18 mouse cellular contexts compared by ENCODE assay signal in genomic region chr11:103815986-103816385, GRCm38 (mm10). TPM values are rescaled to one million over a fixed set of nuclear protein-coding genes. Genes with fewer than 3 reads are reported as not detected.
DNase-seq lines count a peak whose midpoint lies in the region; ATAC-seq and TF ChIP-seq lines count a peak whose summit lies in the region.
"Had no signal": no experiment of that assay in that cellular context is flagged by ENCODE, and none has a peak within 500 bp of the region (broad histone marks: within the 10 kb centered on the region; RNA-seq: fewer than 3 reads in every experiment).

No protein-coding gene starts in this region.

- ATAC-seq in kidney, embryonic 14.5 days (ENCODE audit: low FRiP score, low TSS enrichment): no peak
- ATAC-seq: inflammation-experienced regulatory T-cells, adult 6 months; midbrain, embryonic 15.5 days; Patski had no signal

- H3K4me3 ChIP-seq in gastrocnemius, adult 2 months: no peak overlapping the region
- no peak overlapping the region for H3K4me3 ChIP-seq in kidney, embryonic 14.5 days (ENCODE audit: low read length)
- H3K4me3 ChIP-seq: erythroblast, embryonic 14.5 days; heart, embryonic 10.5 days; limb, embryonic 12.5 days; lung, embryonic 15.5 days; midbrain, embryonic 15.5 days; neural tube, embryonic 13.5 days had no signal

- no peak overlapping the region for H3K27ac ChIP-seq in gastrocnemius, adult 2 months
- H3K27ac ChIP-seq in kidney, embryonic 14.5 days (ENCODE audit: low read depth, low read length): no peak overlapping the region
- H3K27ac ChIP-seq: heart, embryonic 10.5 days; limb, embryonic 12.5 days; lung, embryonic 15.5 days; midbrain, embryonic 15.5 days; neural tube, embryonic 13.5 days had no signal

- peaks cover 24% of the 10 kb centered on the region for H3K27me3 ChIP-seq in kidney, embryonic 14.5 days (ENCODE audit: control insufficient read depth, insufficient read depth, low read length)

- no peak overlapping the region for H3K4me2 ChIP-seq in kidney, embryonic 14.5 days (replicated peaks; ENCODE audit: low read depth, low read length)
- H3K4me2 ChIP-seq: limb, embryonic 12.5 days; lung, embryonic 15.5 days; midbrain, embryonic 15.5 days; neural tube, embryonic 13.5 days had no signal

- H3K4me1 ChIP-seq in kidney, embryonic 14.5 days (ENCODE audit: control insufficient read depth, insufficient read depth, low read length): no peaks in the 10 kb centered on the region
- H3K4me1 ChIP-seq: lung, embryonic 15.5 days had no signal

- peak; percentile 60 for DNase-seq in gastrocnemius, adult 2 months
- no peak for DNase-seq in gastrocnemius, postnatal 36 days
- DNase-seq in kidney, postnatal 14 days: peak; percentile 43
- peak; percentile 21 for DNase-seq in NIH3T3 (ENCODE audit: low read depth)
- DNase-seq in cerebellum, adult 9-11 months: peak; percentile 41
- DNase-seq in urinary bladder, postnatal 4 days (ENCODE audit: low spot score in 2 of 2): no peak
- DNase-seq: embryo, embryonic 11 days; retina, postnatal 1 day; thymus, adult 2 months had no signal

- no peak for TF ChIP-seq CTCF in gastrocnemius, adult 2 months (IDR thresholded peaks at IDR 0.05)

- H3K36me3 ChIP-seq in kidney, embryonic 14.5 days (ENCODE audit: control insufficient read depth, insufficient read depth, low read length): no peaks in the 10 kb centered on the region
- H3K36me3 ChIP-seq: lung, embryonic 15.5 days had no signal

- no peaks in the 10 kb centered on the region for H3K9me3 ChIP-seq in kidney, embryonic 14.5 days (ENCODE audit: control insufficient read depth, low read length)
- H3K9me3 ChIP-seq: heart, embryonic 10.5 days; limb, embryonic 12.5 days; lung, embryonic 15.5 days; midbrain, embryonic 15.5 days; neural tube, embryonic 13.5 days had no signal

- WGBS in kidney, embryonic 14.5 days: 30% methylated on average over 13 of the region's 13 CpGs

- H3K9ac ChIP-seq in kidney, embryonic 14.5 days (ENCODE audit: low read depth, low read length): no peak overlapping the region
- H3K9ac ChIP-seq: limb, embryonic 12.5 days; lung, embryonic 15.5 days; midbrain, embryonic 15.5 days; neural tube, embryonic 13.5 days had no signal

- intact Hi-C loops in gastrocnemius, adult 2 months (cut with DNase I): no loop called here
- intact Hi-C loops in gastrocnemius, postnatal 36 days (cut with DNase I): loop anchor here (5.0 kb wide), 1 partner anchor 36 kb away; no protein-coding TSS in a partner anchor

RNA-seq across cellular contexts. Expression of gene Wnt3, which starts 42.0 kb away (rescaled TPM):
- under 1 TPM in 1 of 2 experiments, not detected in 1; 0.08 TPM for total RNA-seq in gastrocnemius, adult 2 months (2021)
- total RNA-seq in gastrocnemius, postnatal 36 days (2021): not detected
- 0.09 TPM in 1 of 2 replicates, not detected in the other for polyA plus RNA-seq in kidney, embryonic 14.5 days (2014; fragmentation: Nextera tagmentation; extraction: Ambion mirVana)
- polyA plus RNA-seq: erythroblast, embryonic 14.5 days; Patski had no signal

Comparison
In these comparisons a context has a peak if more than half of its experiments do, and no peak if none do; other contexts are left out.
1. DNase-seq: peak in gastrocnemius, adult 2 months (single experiment), kidney, postnatal 14 days (single experiment), NIH3T3 (single experiment) and cerebellum, adult 9-11 months (single experiment); none in gastrocnemius, postnatal 36 days (0 of 2) and urinary bladder, postnatal 4 days (0 of 2).